Mouse (Mus musculus) B cell, adult 62 days (primary cell): ENCODE results near the gene Idh3b. TPM values are rescaled to one million over a fixed set of nuclear protein-coding genes. Genes with fewer than 3 reads are reported as not detected.

Source experiments
- total RNA-seq: library from RNA; stranded (reverse); gene quantifications from 4 replicates; pipeline ENCODE4 v1.2.4, GENCODE M21; 2023

Idh3b gene
- 118 to 131 TPM (median 124 TPM) in 4 replicates for total RNA-seq

DNA sequence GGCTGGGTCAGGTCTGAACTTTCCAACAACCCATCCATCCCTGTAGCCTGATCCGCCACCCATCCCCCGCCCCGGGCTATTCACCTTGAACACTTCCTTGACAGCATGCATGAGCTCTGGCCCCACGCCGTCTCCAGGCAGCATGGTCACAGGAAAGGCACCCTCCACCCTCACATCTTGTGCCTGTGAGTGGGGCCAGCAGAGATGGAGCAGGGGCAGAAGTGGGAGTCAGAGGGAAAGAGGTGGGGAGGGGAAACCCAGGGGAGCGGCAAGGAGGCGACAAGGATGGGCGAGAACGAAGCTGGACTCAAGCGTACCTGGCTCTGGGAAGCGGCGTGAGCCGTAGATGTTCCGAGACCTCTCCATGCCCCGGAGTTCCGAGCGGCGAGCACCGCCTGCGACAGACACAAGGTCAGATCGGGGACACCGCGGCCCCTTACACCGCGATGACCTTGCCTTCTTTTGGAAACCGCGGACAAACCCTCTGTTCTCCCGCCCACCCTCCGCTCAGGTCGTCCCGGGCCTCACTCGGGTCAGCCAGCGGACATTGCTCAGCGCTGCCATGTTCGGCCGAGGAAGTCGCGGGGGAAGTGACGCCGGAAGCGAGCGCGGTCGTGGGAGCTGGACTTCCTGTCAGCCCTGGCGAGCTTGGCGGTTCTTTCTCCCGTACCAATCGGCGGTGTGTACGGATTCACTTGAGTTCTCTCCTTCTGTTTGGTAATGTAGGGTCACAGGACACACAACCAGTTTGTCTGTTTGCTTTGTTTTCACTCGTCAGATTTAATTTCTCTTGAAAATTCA, at the start of gene Idh3b:
Gene Idh3b (minus strand): TSS at position 694 of the 801 bp plus-strand sequence.

DNA sequence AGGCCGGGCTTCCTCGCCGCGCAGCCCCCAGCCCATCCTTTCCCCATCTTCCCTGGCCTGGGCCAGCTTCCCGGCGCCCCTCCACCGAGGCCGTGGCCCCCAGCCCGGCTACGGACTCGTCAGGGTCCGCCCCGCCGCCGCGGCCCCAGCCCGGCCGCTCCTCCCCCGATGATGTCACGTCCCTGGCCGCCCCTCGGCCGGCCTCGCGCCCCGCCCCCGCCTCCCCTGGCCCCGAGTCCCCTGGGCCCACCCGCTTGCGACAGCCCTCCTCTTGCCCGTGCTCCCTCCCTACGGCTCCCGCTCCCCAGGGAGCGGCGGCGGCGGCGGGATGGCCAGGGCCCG, 10.6 kb upstream of the Idh3b start, which contains the start of gene Ebf4:
Gene Ebf4 (plus strand): TSS at position 234 of the 342 bp plus-strand sequence.

DNA sequence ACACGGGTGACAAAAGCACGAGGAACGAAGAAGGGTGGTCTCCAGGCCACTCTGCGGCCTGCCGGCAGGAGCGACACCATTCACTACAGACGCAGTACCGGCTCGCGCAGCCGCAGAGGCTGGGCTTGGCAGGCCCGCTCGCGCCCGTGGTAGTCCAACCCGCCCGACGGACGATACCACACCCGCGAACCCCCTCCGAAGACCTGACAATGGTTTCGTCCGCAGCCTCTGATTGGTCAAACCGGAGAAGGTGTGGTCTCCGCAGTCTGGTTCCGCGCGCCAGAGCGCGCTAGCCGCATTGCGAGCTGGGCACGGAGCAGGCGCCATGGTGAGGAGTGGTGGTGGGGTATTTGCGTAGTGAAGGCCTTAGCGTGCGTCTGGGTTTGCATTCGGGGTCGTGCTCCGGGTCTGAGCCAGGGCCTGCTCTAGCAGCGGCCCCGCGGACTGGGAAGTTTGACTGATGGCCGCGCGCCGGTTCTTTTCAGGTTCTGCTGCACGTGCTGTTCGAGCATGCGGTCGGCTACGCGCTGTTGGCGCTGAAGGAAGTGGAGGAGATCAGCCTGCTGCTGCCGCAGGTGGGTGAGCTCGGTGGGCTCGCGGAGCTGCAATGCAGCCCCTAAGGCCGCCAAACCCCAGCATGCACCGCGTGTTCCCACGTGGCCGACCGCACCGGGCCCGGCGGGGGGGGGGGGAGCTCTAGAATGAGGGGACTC, 10.0 kb downstream of the Idh3b start, which contains the start of gene Nop56:
Gene Nop56 (plus strand): TSS at position 282 of the 713 bp plus-strand sequence.

Other genes with a start within 250 kb of the Idh3b start
- gene Tgm6, start 172.1 kb downstream of the Idh3b start, total RNA-seq: not detected in 4 replicates
- gene Snrpb, start 105.1 kb downstream of the Idh3b start, total RNA-seq: 170 to 185 TPM (median 178 TPM) in 4 replicates
- not detected in 4 replicates for gene Tmc2, start 89.4 kb downstream of the Idh3b start, total RNA-seq
- gene Nop56, start 10.1 kb downstream of the Idh3b start, total RNA-seq: 312 to 373 TPM (median 325 TPM) in 4 replicates
- not detected in 4 replicates for gene Ebf4, start 10.6 kb upstream of the Idh3b start, total RNA-seq
- gene Cpxm1, start 113.0 kb upstream of the Idh3b start, total RNA-seq: 0.63 to 1.1 TPM (median 0.69 TPM) in 3 of 4 replicates, not detected in the other
- gene Gm28372, start 120.7 kb upstream of the Idh3b start, total RNA-seq: not detected in 4 replicates
- not detected in 4 replicates for gene 1700020A23Rik, start 120.7 kb upstream of the Idh3b start, total RNA-seq
- not detected in 4 replicates for gene Tmem239, start 121.9 kb upstream of the Idh3b start, total RNA-seq
- gene Vps16, start 139.8 kb upstream of the Idh3b start, total RNA-seq: 142 to 168 TPM (median 153 TPM) in 4 replicates
- gene Pced1a, start 140.2 kb upstream of the Idh3b start, total RNA-seq: 16.8 to 23.0 TPM (median 19.8 TPM) in 4 replicates
- gene Ptpra, start 165.7 kb upstream of the Idh3b start, total RNA-seq: 101 to 107 TPM (median 104 TPM) in 4 replicates